Mouse (Mus musculus): ENCODE measurements around the gene Pdgfa. TPM values are rescaled to one million over a fixed set of nuclear protein-coding genes. Genes with fewer than 3 reads are reported as not detected.

Gene Pdgfa
- polyA plus RNA-seq, 1 experiment = 43.7 TPM

DNA sequence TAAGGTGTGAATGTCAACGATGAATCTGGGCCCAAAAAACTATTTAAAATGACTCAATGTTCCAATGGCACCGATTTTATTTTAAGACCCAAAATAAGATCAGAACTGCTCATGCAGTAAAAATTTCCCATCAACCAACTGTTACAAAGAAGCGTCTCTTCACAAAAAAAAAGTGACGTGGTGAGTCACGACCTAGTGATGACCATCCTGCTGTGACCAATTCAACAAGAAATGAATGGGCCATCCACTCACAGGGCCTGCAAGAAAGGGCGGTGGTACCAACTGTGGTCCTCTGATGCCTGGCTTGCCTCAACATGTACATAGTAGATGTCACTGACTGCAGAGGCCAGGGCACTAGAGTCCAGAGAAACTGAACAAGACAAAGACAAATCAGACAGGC is 7.6 kb downstream of the Pdgfa start:
- H3K36me3 ChIP-seq (ENCODE audit: control insufficient read depth, insufficient read depth) = peaks cover 31% of the 10 kb centered on the region
- no peak for TF ChIP-seq E2F4 (IDR thresholded peaks at IDR 0.05; ENCODE audit: insufficient read depth)
- no peak for TF ChIP-seq CEBPB (IDR thresholded peaks at IDR 0.05; ENCODE audit: insufficient read depth, poor library complexity, severe bottlenecking)
- no peak for TF ChIP-seq MAX (IDR thresholded peaks at IDR 0.05; ENCODE audit: low read depth)
- no peak for TF ChIP-seq POLR2AphosphoS2 (IDR thresholded peaks at IDR 0.05; ENCODE audit: insufficient read length, low read depth)
- TF ChIP-seq MYOG (IDR thresholded peaks at IDR 0.05; ENCODE audit: control insufficient read depth in 1 of 3, insufficient read depth in 1 of 3, insufficient read length in 2 of 3, low read depth in 2 of 3) = no peak
- TF ChIP-seq TCF3 (IDR thresholded peaks at IDR 0.05; ENCODE audit: insufficient read length, low read depth) = no peak
- no peak for TF ChIP-seq TCF12 (IDR thresholded peaks at IDR 0.05; ENCODE audit: insufficient read depth, poor library complexity, severe bottlenecking)
- TF ChIP-seq USF1 (IDR thresholded peaks at IDR 0.05; ENCODE audit: low read depth) = no peak
- TF ChIP-seq SRF (IDR thresholded peaks at IDR 0.05; ENCODE audit: control insufficient read depth, insufficient read length, low read depth) = no peak
- TF ChIP-seq REST (IDR thresholded peaks at IDR 0.05; ENCODE audit: insufficient read depth, insufficient read length) = no peak
- TF ChIP-seq MYOD1 (IDR thresholded peaks at IDR 0.05; ENCODE audit: control insufficient read depth in 1 of 3, insufficient read length in 2 of 3, low read depth in 2 of 3) = no peak
- no peak for TF ChIP-seq POLR2A (IDR thresholded peaks at IDR 0.05; ENCODE audit: insufficient read length, low read depth)
- H3K4me3 ChIP-seq = no peak overlapping the region
- H3K79me2 ChIP-seq (ENCODE audit: control insufficient read depth, insufficient read depth) = peaks cover 54% of the 10 kb centered on the region
- H3K4me2 ChIP-seq (ENCODE audit: low read depth) = peak overlapping the region; percentile 36
- no peaks in the 10 kb centered on the region for H3K27me3 ChIP-seq (ENCODE audit: control insufficient read depth, insufficient read depth, insufficient read length)
- no peak overlapping the region for H3ac ChIP-seq (ENCODE audit: control insufficient read depth, insufficient read length)

DNA sequence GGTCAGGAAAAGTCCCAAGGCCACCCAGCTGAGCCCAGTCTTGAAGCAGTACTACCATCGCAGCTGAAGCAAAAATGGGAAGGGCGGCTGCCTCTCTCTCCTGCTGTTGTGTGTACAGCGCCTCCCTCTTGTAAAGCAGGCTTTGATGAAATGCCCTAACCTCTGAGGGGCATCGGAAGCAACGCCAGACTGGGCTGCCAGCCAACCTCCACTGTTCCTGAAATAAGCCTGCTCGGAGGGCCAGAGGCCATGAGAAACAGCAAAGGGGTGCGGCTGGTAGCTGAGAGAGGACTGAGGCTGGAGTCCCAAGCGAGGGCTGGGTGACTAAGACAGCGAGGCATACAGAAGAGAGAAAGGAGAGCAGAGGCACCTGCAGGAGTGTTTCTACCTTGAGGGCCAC is 8.4 kb downstream of the Pdgfa start:
- Histone ChIP-seq H3K36me3 (ENCODE audit: control insufficient read depth, insufficient read depth) (peaks cover 36% of the 10 kb centered on the region), H3K4me3 (no peak overlapping the region), H3K27me3 (ENCODE audit: control insufficient read depth, insufficient read depth, insufficient read length) (no peaks in the 10 kb centered on the region), H3ac (ENCODE audit: control insufficient read depth, insufficient read length) (no peak overlapping the region), H3K4me2 (ENCODE audit: low read depth) (no peak overlapping the region), H3K79me2 (ENCODE audit: control insufficient read depth, insufficient read depth) (peaks cover 53% of the 10 kb centered on the region)
- TF ChIP-seq MYOG (IDR thresholded peaks at IDR 0.05; ENCODE audit: control insufficient read depth in 1 of 3, insufficient read depth in 1 of 3, insufficient read length in 2 of 3, low read depth in 2 of 3) = no peak
- TF ChIP-seq POLR2AphosphoS2 (IDR thresholded peaks at IDR 0.05; ENCODE audit: insufficient read length, low read depth) = no peak
- TF ChIP-seq SRF (IDR thresholded peaks at IDR 0.05; ENCODE audit: control insufficient read depth, insufficient read length, low read depth) = no peak
- TF ChIP-seq TCF12 (IDR thresholded peaks at IDR 0.05; ENCODE audit: insufficient read depth, poor library complexity, severe bottlenecking) = no peak
- no peak for TF ChIP-seq POLR2A (IDR thresholded peaks at IDR 0.05; ENCODE audit: insufficient read length, low read depth)
- no peak for TF ChIP-seq USF1 (IDR thresholded peaks at IDR 0.05; ENCODE audit: low read depth)
- no peak for TF ChIP-seq E2F4 (IDR thresholded peaks at IDR 0.05; ENCODE audit: insufficient read depth)
- TF ChIP-seq MYOD1 (IDR thresholded peaks at IDR 0.05; ENCODE audit: control insufficient read depth in 1 of 3, insufficient read length in 2 of 3, low read depth in 2 of 3) = no peak
- no peak for TF ChIP-seq TCF3 (IDR thresholded peaks at IDR 0.05; ENCODE audit: insufficient read length, low read depth)
- TF ChIP-seq MAX (IDR thresholded peaks at IDR 0.05; ENCODE audit: low read depth) = no peak
- TF ChIP-seq CEBPB (IDR thresholded peaks at IDR 0.05; ENCODE audit: insufficient read depth, poor library complexity, severe bottlenecking) = no peak
- no peak for TF ChIP-seq REST (IDR thresholded peaks at IDR 0.05; ENCODE audit: insufficient read depth, insufficient read length)

DNA sequence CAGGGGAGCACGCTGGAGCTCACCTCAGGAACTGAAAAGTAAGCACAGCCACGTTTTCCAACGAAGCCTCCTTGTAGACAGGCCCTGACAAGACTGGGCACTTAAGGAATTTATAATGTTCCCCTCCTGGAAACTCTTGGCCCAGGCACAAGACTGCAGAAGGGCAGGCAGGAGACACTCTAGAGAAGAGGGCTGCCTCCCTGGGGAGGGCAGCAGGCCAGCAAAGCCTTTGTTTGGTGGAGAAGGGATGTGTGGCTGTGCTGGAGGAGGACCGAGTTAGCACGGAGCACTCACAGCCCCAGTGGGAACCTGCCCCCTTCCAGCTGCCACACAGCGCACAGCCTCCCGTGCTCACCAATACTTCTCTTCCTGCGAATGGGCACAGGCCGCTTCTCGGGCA is 9.2 kb downstream of the Pdgfa start:
- Histone ChIP-seq H3K79me2 (ENCODE audit: control insufficient read depth, insufficient read depth) (peaks cover 46% of the 10 kb centered on the region), H3K4me3 (no peak overlapping the region), H3K36me3 (ENCODE audit: control insufficient read depth, insufficient read depth) (peaks cover 38% of the 10 kb centered on the region), H3K27me3 (ENCODE audit: control insufficient read depth, insufficient read depth, insufficient read length) (no peaks in the 10 kb centered on the region), H3K4me2 (ENCODE audit: low read depth) (no peak overlapping the region), H3ac (ENCODE audit: control insufficient read depth, insufficient read length) (no peak overlapping the region)
- TF ChIP-seq SRF (IDR thresholded peaks at IDR 0.05; ENCODE audit: control insufficient read depth, insufficient read length, low read depth) (no peak), REST (IDR thresholded peaks at IDR 0.05; ENCODE audit: insufficient read depth, insufficient read length) (no peak), MYOD1 (IDR thresholded peaks at IDR 0.05; ENCODE audit: control insufficient read depth in 1 of 3, insufficient read length in 2 of 3, low read depth in 2 of 3) (no peak), POLR2A (IDR thresholded peaks at IDR 0.05; ENCODE audit: insufficient read length, low read depth) (no peak)

DNA sequence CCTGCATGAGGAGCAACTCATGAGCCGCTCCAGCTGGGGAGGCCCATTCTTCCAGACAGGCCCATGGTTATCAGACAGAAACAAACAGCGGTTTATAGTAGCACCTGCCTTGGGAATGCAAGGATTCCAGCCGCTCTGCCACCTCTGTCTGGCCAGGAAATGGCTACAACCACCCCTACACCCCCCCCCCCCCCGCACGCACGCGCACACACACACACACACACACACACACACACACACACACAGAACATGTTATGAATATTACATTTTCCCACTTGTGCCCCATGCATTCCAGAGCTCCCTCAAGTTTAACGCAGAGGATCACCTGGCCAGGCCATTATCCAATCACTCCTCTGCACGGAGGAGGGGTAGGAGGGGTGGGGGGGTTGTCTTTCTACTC is 15.2 kb downstream of the Pdgfa start:
- Histone ChIP-seq H3K4me3 (no peak overlapping the region), H3ac (ENCODE audit: control insufficient read depth, insufficient read length) (no peak overlapping the region), H3K4me2 (ENCODE audit: low read depth) (no peak overlapping the region), H3K36me3 (ENCODE audit: control insufficient read depth, insufficient read depth) (peaks cover 35% of the 10 kb centered on the region), H3K27me3 (ENCODE audit: control insufficient read depth, insufficient read depth, insufficient read length) (no peaks in the 10 kb centered on the region), H3K79me2 (ENCODE audit: control insufficient read depth, insufficient read depth) (peaks cover 7% of the 10 kb centered on the region)
- no peak for TF ChIP-seq MYOD1 (IDR thresholded peaks at IDR 0.05; ENCODE audit: control insufficient read depth in 1 of 3, insufficient read length in 2 of 3, low read depth in 2 of 3)
- no peak for TF ChIP-seq MYOG (IDR thresholded peaks at IDR 0.05; ENCODE audit: control insufficient read depth in 1 of 3, insufficient read depth in 1 of 3, insufficient read length in 2 of 3, low read depth in 2 of 3)
- no peak for TF ChIP-seq POLR2AphosphoS2 (IDR thresholded peaks at IDR 0.05; ENCODE audit: insufficient read length, low read depth)
- no peak for TF ChIP-seq REST (IDR thresholded peaks at IDR 0.05; ENCODE audit: insufficient read depth, insufficient read length)
- TF ChIP-seq TCF12 (IDR thresholded peaks at IDR 0.05; ENCODE audit: insufficient read depth, poor library complexity, severe bottlenecking) = no peak

DNA sequence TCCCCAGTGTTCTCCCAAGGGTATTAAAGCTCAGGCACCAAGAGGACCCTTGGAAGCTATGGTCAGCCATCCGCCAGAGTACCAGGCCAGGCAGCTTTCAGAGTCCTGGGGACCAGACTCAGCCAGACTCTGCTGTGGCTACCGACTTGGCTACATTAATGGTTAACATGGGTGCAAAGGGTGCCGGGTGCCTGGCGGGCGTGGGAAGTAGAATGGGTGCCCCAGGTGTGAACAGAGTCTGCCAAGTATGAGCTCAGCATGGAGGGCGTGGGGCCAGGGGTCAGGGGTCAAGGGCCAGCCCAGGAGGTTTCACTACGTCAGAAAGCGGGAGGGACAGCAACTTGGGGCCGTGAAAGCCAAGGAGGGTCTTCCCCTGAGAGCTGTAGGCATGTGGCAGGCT is 16.6 kb downstream of the Pdgfa start:
- H3K4me3 ChIP-seq = no peak overlapping the region
- peaks cover 34% of the 10 kb centered on the region for H3K36me3 ChIP-seq (ENCODE audit: control insufficient read depth, insufficient read depth)
- no peak overlapping the region for H3ac ChIP-seq (ENCODE audit: control insufficient read depth, insufficient read length)
- H3K4me2 ChIP-seq (ENCODE audit: low read depth) = no peak overlapping the region
- no peak for TF ChIP-seq POLR2AphosphoS2 (IDR thresholded peaks at IDR 0.05; ENCODE audit: insufficient read length, low read depth)
- no peak for TF ChIP-seq USF1 (IDR thresholded peaks at IDR 0.05; ENCODE audit: low read depth)
- no peak for TF ChIP-seq MYOG (IDR thresholded peaks at IDR 0.05; ENCODE audit: control insufficient read depth in 1 of 3, insufficient read depth in 1 of 3, insufficient read length in 2 of 3, low read depth in 2 of 3)
- no peak for TF ChIP-seq E2F4 (IDR thresholded peaks at IDR 0.05; ENCODE audit: insufficient read depth)
- no peak for TF ChIP-seq SRF (IDR thresholded peaks at IDR 0.05; ENCODE audit: control insufficient read depth, insufficient read length, low read depth)
- no peak for TF ChIP-seq CEBPB (IDR thresholded peaks at IDR 0.05; ENCODE audit: insufficient read depth, poor library complexity, severe bottlenecking)
- no peak for TF ChIP-seq REST (IDR thresholded peaks at IDR 0.05; ENCODE audit: insufficient read depth, insufficient read length)
- TF ChIP-seq TCF12 (IDR thresholded peaks at IDR 0.05; ENCODE audit: insufficient read depth, poor library complexity, severe bottlenecking) = no peak
- TF ChIP-seq MYOD1 (IDR thresholded peaks at IDR 0.05; ENCODE audit: control insufficient read depth in 1 of 3, insufficient read length in 2 of 3, low read depth in 2 of 3) = no peak
- no peak for TF ChIP-seq MAX (IDR thresholded peaks at IDR 0.05; ENCODE audit: low read depth)
- no peak for TF ChIP-seq POLR2A (IDR thresholded peaks at IDR 0.05; ENCODE audit: insufficient read length, low read depth)
- no peak for TF ChIP-seq TCF3 (IDR thresholded peaks at IDR 0.05; ENCODE audit: insufficient read length, low read depth)
- H3K79me2 ChIP-seq (ENCODE audit: control insufficient read depth, insufficient read depth) = peaks cover 7% of the 10 kb centered on the region
- no peaks in the 10 kb centered on the region for H3K27me3 ChIP-seq (ENCODE audit: control insufficient read depth, insufficient read depth, insufficient read length)
